Mouse (Mus musculus): ENCODE results near the gene Zfp366. TPM values are rescaled to one million over a fixed set of nuclear protein-coding genes. Genes with fewer than 3 reads are reported as not detected.

Zfp366 gene
- total and polyA plus RNA-seq, 3 experiments, result not detected

GRCm38 (mm10) chr13:99299921-99300320, 115.3 kb downstream of the Zfp366 start:
- H3K4me3 ChIP-seq (replicated peaks in 1 of 3; ENCODE audit: low read depth in 2 of 3, low read length in 2 of 3, poor library complexity in 1 of 3), result no peak overlapping the region
- H3K4me2 ChIP-seq (ENCODE audit: insufficient read depth, low read depth, poor library complexity, severe bottlenecking), result no peak overlapping the region
- no peaks in the 10 kb centered on the region for H3K36me3 ChIP-seq (replicated peaks in 1 of 2; ENCODE audit: control insufficient read depth in 1 of 2, insufficient read depth in 1 of 2, low read length in 1 of 2)
- H3K79me2 ChIP-seq (replicated peaks; ENCODE audit: control insufficient read depth, extremely low read depth, insufficient read depth, poor library complexity, severe bottlenecking), result no peaks in the 10 kb centered on the region
- H3K27me3 ChIP-seq (replicated peaks), result peaks cover 7% of the 10 kb centered on the region
- TF ChIP-seq USF2 (conservative IDR thresholded peaks at IDR 0.05; ENCODE audit: low read depth, low read length) (no peak), GABPA (IDR thresholded peaks at IDR 0.05; ENCODE audit: insufficient replicate concordance, low read depth, low read length) (no peak), IRF4 (IDR thresholded peaks at IDR 0.05; ENCODE audit: low read depth, low read length) (no peak), MEF2A (IDR thresholded peaks at IDR 0.05; ENCODE audit: borderline replicate concordance, low read depth, low read length) (no peak), MXI1 (IDR thresholded peaks at IDR 0.05; ENCODE audit: low read depth, low read length) (no peak), USF1 (IDR thresholded peaks at IDR 0.05; ENCODE audit: low read depth, low read length) (no peak), SIN3A (IDR thresholded peaks at IDR 0.05; ENCODE audit: low read length) (no peak), TCF12 (IDR thresholded peaks at IDR 0.05; ENCODE audit: low read depth, low read length) (no peak), HCFC1 (IDR thresholded peaks at IDR 0.05; ENCODE audit: low read depth, low read length) (no peak)
- H3K9ac ChIP-seq (ENCODE audit: insufficient read depth, low read depth), result no peak overlapping the region
- DNase-seq (ENCODE audit: extremely low read depth), result no peak
- dilution Hi-C loops (cut with MboI; ENCODE audit: extremely low pct_ligation_motif_present, extremely low pct_unique_long_range_greater_than_20kb, low sequenced_read_pairs) (no loop called here), in situ Hi-C loops (cut with MboI; ENCODE audit: low pct_ligation_motif_present, low pct_unique_long_range_greater_than_20kb, low sequenced_read_pairs) (no loop called here)
- H3K27ac ChIP-seq (ENCODE audit: insufficient read depth, low read depth), result no peak overlapping the region
- peaks cover 3% of the 10 kb centered on the region for H3K9me3 ChIP-seq (replicated peaks; ENCODE audit: low read length)
- H3K4me1 ChIP-seq (ENCODE audit: control insufficient read depth in 1 of 2, insufficient read depth in 2 of 2), result no peaks in the 10 kb centered on the region

Other genes starting within 250 kb of the Zfp366 start
- not detected in 2 replicates for gene 1700024P04Rik, start 200.3 kb upstream of the Zfp366 start, total RNA-seq (2012; rRNA removed)
- gene 1700024P04Rik, start 200.3 kb upstream of the Zfp366 start, total RNA-seq (2014; rRNA removed), result not detected in 2 replicates
- not detected in 2 replicates for gene 1700024P04Rik, start 200.3 kb upstream of the Zfp366 start, polyA plus RNA-seq (2012; ENCODE audit: insufficient read length, low read depth)
- gene Ptcd2, start 159.9 kb downstream of the Zfp366 start, total RNA-seq (2012; rRNA removed), result 32.4 and 34.4 TPM in 2 replicates
- gene Ptcd2, start 159.9 kb downstream of the Zfp366 start, total RNA-seq (2014; rRNA removed), result 84.8 and 92.9 TPM in 2 replicates
- gene Ptcd2, start 159.9 kb downstream of the Zfp366 start, polyA plus RNA-seq (2012; ENCODE audit: insufficient read length, low read depth), result 36.9 and 52.2 TPM in 2 replicates
- gene Mrps27, start 160.0 kb downstream of the Zfp366 start, total RNA-seq (2012; rRNA removed), result 46.6 and 46.8 TPM in 2 replicates
- gene Mrps27, start 160.0 kb downstream of the Zfp366 start, total RNA-seq (2014; rRNA removed), result 32.6 and 34.5 TPM in 2 replicates
- 64.8 and 68.0 TPM in 2 replicates for gene Mrps27, start 160.0 kb downstream of the Zfp366 start, polyA plus RNA-seq (2012; ENCODE audit: insufficient read length, low read depth)